Mouse (Mus musculus): ENCODE measurements around the gene Gm11034.

The Gm11034 gene

GRCm38 (mm10) chr8:72213536-72213935 is at the start of gene Gm11034:
TSS of gene Gm11034 (minus strand) at chr8:72213636.
- ATAC-seq (ENCODE audit: low TSS enrichment): no peak

- ATAC-seq (ENCODE audit: low TSS enrichment): no peak
These were observed 49.3 kb upstream of the Gm11034 start for GRCm38 (mm10) chr8:72262756-72263155.

DNA sequence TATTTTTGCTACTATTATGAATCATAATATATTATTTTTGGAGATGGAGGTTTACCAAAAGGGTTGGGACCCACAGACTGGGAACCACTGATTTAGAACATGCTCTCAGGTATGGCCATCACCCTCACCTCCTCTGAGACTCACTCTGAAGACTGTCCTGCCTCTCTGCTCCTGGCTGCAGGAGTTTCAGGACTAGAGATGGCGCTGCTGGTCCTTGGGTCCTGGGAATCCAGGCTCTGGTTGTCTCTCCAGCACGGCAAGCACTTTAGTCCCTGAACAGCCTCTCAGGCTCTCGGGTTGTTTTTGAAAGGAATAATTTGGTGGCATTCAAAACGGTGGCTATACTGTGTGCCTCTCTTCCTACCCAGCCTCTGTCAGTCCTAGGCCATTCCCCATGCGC is 48.4 kb upstream of the Gm11034 start:
- ATAC-seq (ENCODE audit: low TSS enrichment): no peak

GRCm38 (mm10) chr8:72261431-72261830 is 48.0 kb upstream of the Gm11034 start:
- no peak for ATAC-seq (ENCODE audit: low TSS enrichment)

DNA sequence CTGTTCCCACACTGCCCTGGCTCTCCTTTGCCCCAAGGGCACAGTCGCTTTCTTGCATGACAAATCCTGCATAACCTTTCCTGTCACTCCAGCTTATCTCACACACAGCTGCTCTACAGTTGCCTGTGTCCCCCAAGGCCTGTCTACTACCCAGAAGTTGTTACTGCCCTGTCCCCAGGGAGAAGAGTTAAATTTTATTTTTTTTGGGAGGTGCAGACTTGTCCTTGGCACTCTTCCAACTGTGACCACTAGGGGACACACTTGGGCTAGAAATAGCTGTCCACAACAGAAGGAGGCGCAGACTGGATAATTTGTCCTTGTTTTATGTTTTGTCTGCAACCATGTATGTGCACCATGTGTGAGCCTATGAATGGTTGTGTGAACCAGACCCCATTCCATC is 47.6 kb upstream of the Gm11034 start:
- 0 out of 2 replicates have a peak, but pooled peaks have one; percentile 28 for ATAC-seq (ENCODE audit: low TSS enrichment)

GRCm38 (mm10) chr8:72260585-72260984 is 47.1 kb upstream of the Gm11034 start:
- no peak for ATAC-seq (ENCODE audit: low TSS enrichment)

GRCm38 (mm10) chr8:72259862-72260261 is 46.4 kb upstream of the Gm11034 start:
- no peak for ATAC-seq (ENCODE audit: low TSS enrichment)

DNA sequence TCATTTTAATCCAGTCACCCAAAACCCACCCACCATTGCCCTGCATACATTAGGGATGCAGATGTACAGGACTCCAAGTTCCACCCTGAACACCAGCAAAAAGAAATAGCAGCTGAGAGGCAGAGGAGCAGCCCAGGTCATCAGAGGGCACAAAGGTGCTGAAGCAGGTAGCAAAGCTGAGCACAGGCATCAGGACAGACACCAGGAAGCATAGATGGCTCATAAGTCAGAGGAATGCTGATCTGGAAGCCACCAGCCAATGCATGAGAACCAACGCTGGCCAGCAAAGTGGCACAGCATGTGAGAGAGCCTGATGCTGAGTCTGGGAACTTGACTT is 44.4 kb upstream of the Gm11034 start:
- no peak for ATAC-seq (ENCODE audit: low TSS enrichment)

- ATAC-seq (ENCODE audit: low TSS enrichment): no peak
These were observed 43.9 kb upstream of the Gm11034 start for GRCm38 (mm10) chr8:72257171-72257901.

- no peak for ATAC-seq (ENCODE audit: low TSS enrichment)
These were observed 31.2 kb upstream of the Gm11034 start for GRCm38 (mm10) chr8:72244610-72245009.

- no peak for ATAC-seq (ENCODE audit: low TSS enrichment)
These were observed 28.8 kb upstream of the Gm11034 start for GRCm38 (mm10) chr8:72242226-72242625.

DNA sequence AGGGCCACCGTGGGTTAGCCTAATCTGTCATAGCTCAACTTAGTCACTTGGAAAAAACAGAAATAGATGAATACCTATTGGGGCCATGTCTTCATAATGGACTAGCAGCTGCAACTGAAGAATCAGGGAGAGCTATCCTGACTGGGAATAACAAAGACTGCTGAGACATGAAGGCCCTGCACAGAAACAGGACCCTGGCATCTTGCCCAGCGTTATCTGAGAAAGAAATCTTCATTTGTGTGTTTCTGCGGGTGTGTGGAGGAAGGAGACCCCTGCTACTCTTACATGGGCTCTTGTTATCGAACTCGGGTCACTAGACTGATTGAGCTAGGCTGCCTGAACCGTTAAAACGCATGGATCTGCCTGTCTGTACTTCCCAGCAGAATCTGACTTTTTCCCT is 27.5 kb upstream of the Gm11034 start:
- no peak for ATAC-seq (ENCODE audit: low TSS enrichment)

DNA sequence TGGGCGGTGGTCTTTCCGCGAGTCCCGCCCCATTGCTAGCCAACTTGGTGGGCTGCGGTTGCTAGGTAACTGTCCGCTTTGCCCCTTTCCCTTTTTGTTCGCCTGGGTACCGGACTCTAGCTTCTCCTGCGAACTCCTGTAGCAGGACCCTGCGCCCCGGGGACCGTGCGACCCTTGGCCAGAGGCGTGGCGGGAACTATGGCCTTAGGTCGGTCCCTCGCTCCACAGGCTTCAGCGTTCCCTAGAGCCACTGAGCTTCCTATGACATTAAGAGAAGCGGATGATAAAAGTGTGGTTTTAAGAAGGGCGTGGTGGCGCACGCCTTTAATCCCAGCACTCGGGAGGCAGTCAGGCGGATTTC is 26.9 kb upstream of the Gm11034 start:
- ATAC-seq (ENCODE audit: low TSS enrichment): no peak; the same call in 1 of the 2 replicates

GRCm38 (mm10) chr8:72239499-72240402 is 26.3 kb upstream of the Gm11034 start, which contains the start of gene Ap1m1:
TSS of gene Ap1m1 (plus strand) at chr8:72240018.
- ATAC-seq (ENCODE audit: low TSS enrichment): peak; percentile 98

DNA sequence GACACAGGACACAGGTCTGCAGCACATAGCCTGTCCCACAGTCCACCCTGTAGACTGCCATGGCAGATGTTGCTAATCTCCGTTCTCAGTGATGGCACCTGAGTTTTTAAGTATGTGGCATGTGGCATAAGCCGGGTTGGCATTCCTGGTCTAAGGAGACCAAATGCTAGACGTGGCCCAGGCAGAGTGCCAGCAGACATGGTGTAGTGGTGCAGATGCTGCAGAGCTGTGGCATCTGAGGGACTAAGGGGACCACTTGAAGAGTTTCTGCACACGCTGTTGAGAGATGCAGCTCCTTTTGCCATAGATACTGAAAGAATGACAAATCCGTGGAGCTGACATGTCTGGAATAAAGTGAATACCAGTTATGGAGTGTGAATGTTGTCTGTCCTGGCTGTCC is 9.2 kb upstream of the Gm11034 start:
- no peak for ATAC-seq (ENCODE audit: low TSS enrichment)

DNA sequence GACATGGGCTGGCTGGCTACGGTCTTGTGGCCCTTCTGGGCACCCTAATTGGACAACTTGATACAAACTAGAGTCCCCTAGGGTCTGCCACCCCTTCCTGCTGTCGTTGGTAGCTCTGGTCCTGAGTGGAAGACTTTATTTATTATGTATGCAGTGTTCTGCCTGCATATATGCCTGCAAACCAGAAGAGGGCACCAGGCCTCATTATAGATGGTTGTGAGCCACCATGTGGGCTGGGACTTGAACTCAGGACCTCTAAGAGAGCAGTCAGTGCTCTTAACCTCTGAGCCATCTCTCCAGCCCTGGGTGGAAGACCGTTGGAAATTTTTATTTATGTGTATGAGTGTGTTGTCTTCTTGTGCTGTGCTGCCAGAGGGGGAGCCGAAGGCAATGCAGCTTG is 7.3 kb upstream of the Gm11034 start:
- ATAC-seq (ENCODE audit: low TSS enrichment): no peak

- peak; percentile 100 for ATAC-seq (ENCODE audit: low TSS enrichment)
These were observed 6.3 kb upstream of the Gm11034 start, which contains the start of gene Fam32a for GRCm38 (mm10) chr8:72219541-72220363. TSS of gene Fam32a (plus strand) at chr8:72219730.

- ATAC-seq (ENCODE audit: low TSS enrichment): no peak
These were observed 5.5 kb upstream of the Gm11034 start for GRCm38 (mm10) chr8:72218781-72219540.

DNA sequence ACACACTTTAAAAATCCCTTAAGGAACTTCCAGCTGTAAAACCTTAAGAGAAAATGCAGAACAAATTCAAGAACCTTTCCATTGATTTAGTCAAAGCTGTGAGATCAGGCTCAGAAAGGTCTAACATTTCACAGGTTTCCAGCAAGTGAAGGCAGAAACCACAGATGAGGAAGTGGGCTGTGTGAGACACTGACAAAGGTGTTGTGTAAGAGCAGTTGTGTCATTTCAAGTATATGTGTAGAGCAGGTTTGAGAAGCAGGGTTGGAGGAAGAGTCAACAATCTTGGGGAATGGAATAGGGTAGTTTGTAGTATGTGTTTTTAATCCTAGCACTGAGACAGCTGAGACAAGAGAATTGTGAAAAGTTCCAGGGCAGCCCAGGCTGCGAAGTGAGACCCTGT is 2.4 kb upstream of the Gm11034 start:
- no peak for ATAC-seq (ENCODE audit: low TSS enrichment)

DNA sequence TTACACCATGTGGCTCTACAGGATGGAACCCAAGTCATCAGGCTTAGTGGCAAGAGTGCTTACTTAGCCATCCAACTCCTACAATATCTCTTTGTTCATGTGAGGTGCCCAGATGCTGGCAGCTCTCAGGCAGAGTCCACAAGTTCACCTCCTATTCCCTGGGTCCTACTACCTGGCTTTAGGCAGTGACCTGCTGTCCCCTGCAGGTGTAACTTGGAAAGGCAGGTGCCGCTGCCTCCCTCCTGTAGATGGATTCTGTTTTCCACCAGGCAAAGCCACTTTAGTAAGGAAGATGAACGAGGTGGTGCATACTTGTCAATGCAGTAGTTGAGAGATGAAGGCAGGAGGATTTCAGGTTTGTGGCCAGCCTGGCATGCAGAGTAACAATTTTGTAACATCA is 1.6 kb upstream of the Gm11034 start:
- no peak for ATAC-seq (ENCODE audit: low TSS enrichment)

DNA sequence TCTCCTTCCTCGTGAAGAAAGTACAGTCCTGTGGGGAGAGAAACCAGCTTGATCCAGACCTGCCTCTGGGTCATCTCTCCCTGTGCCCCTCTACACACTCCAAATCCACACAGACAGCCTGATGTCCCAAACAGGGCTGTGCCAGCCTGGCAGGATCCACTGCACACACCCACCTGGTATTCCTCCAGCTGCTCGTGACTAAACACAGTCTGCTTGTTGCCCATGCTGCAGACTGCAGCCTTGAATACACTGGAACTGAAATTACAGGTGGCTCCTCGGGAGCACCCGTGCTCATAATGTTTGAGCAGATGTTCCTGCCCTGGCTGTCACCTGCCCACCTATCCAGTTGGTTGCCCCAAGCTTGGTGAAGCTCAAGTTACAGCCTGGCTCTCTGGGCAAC is 685 bp downstream of the Gm11034 start, which contains the start of gene Cib3:
Gene Cib3, minus strand, starts transcription at position 87 of the 400 bp plus-strand sequence.
- ATAC-seq (ENCODE audit: low TSS enrichment): no peak

Data from frontal cortex, adult (tissue).